Mouse (Mus musculus) thymus, adult 18-20 months (tissue): ENCODE results near the gene Sgpp1.
"Not testable (repeated sequence)": the region's sequence is repeated elsewhere in the genome, so short reads cannot be mapped to it uniquely, and the experiment has no call there.

ENCODE experiments used
- DNase-seq, 2 experiments: peaks; one replicate each; pipeline ENCODE4 v3.0.0; 2022; ENCODE audit warnings: mixed read lengths in 2 of 2

Sgpp1 gene

GRCm38 (mm10) chr12:75731508-75731907 is 4.0 kb downstream of the Sgpp1 start:
- DNase-seq: no peak

- no peak for DNase-seq
Observed at GRCm38 (mm10) chr12:75730458-75730857, 5.1 kb downstream of the Sgpp1 start.

GRCm38 (mm10) chr12:75729876-75730275 is 5.7 kb downstream of the Sgpp1 start:
- no peak for DNase-seq

- no peak for DNase-seq
Observed at GRCm38 (mm10) chr12:75727333-75728125, 8.0 kb downstream of the Sgpp1 start.

GRCm38 (mm10) chr12:75726349-75726861 is 9.1 kb downstream of the Sgpp1 start:
- no peak for DNase-seq

GRCm38 (mm10) chr12:75724621-75725324 is 10.8 kb downstream of the Sgpp1 start:
- DNase-seq: no peak

- no peak for DNase-seq
Observed at GRCm38 (mm10) chr12:75723839-75724463, 11.6 kb downstream of the Sgpp1 start.

GRCm38 (mm10) chr12:75721941-75722340 is 13.6 kb downstream of the Sgpp1 start:
- DNase-seq: no peak

GRCm38 (mm10) chr12:75721006-75721405 is 14.5 kb downstream of the Sgpp1 start:
- DNase-seq: no peak

GRCm38 (mm10) chr12:75713596-75713995 is 21.9 kb downstream of the Sgpp1 start:
- no peak for DNase-seq

- not testable (repeated sequence) for DNase-seq
Observed at GRCm38 (mm10) chr12:75712905-75713304, 22.6 kb downstream of the Sgpp1 start.

GRCm38 (mm10) chr12:75710596-75711376 is 24.7 kb downstream of the Sgpp1 start:
- no peak for DNase-seq

- no peak for DNase-seq
Observed at GRCm38 (mm10) chr12:75709506-75709905, 26.0 kb downstream of the Sgpp1 start.

- no peak for DNase-seq
Observed at GRCm38 (mm10) chr12:75706670-75707069, 28.9 kb downstream of the Sgpp1 start.

GRCm38 (mm10) chr12:75702739-75703122 is 32.8 kb downstream of the Sgpp1 start:
- DNase-seq: no peak

- DNase-seq: no peak
Observed at GRCm38 (mm10) chr12:75702084-75702738, 33.3 kb downstream of the Sgpp1 start.

GRCm38 (mm10) chr12:75701173-75702083 is 34.1 kb downstream of the Sgpp1 start:
- DNase-seq: no peak

GRCm38 (mm10) chr12:75698692-75699091 is 36.8 kb downstream of the Sgpp1 start:
- no peak for DNase-seq

GRCm38 (mm10) chr12:75695845-75696244 is 39.7 kb downstream of the Sgpp1 start:
- not testable (repeated sequence) for DNase-seq

GRCm38 (mm10) chr12:75689003-75689402 is 46.5 kb downstream of the Sgpp1 start:
- DNase-seq: no peak

GRCm38 (mm10) chr12:75687314-75687713 is 48.2 kb downstream of the Sgpp1 start:
- DNase-seq: no peak
